Mouse (Mus musculus) cerebellum, adult 2 months (tissue): ENCODE measurements around the gene Ptpn13. TPM values are rescaled to one million over a fixed set of nuclear protein-coding genes. Genes with fewer than 3 reads are reported as not detected.

Experiments
- DNase-seq, 2 experiments: peaks; one replicate each; pipeline ENCODE4 v3.0.0; 2021
- H3K27ac ChIP-seq: fragments of 200-500 bp; 2 replicates; pipeline ENCODE4 v1.5.1; 2012; ENCODE audit warnings: low read length, control low read depth, inconsistent platforms; ENCODE audit not compliant: insufficient read depth
- H3K27me3 ChIP-seq: fragments of 200-500 bp; 2 replicates; pipeline ENCODE4 v1.6.1; 2012; ENCODE audit warnings: inconsistent platforms, mild to moderate bottlenecking, low read length, moderate library complexity; ENCODE audit not compliant: control insufficient read depth, insufficient read depth
- H3K4me1 ChIP-seq: fragments of 200-500 bp; 2 replicates; pipeline ENCODE4 v1.6.1; 2011; ENCODE audit warnings: low read length; ENCODE audit not compliant: control insufficient read depth, insufficient read depth
- H3K4me3 ChIP-seq: fragments of 200-500 bp; replicated peaks from 2 replicates; pipeline ENCODE3; 2011; ENCODE audit warnings: mild to moderate bottlenecking, low read depth, low read length, control low read depth; ENCODE audit not compliant: insufficient read depth
- CTCF ChIP-seq: fragments of 200-500 bp; IDR thresholded peaks from 2 replicates; pipeline ENCODE4 v1.5.1; 2011; ENCODE audit warnings: low read depth, mild to moderate bottlenecking, control low read depth, low read length, moderate library complexity, borderline replicate concordance; ENCODE audit not compliant: insufficient read depth
- POLR2A ChIP-seq: fragments of 200-500 bp; IDR thresholded peaks from 2 replicates; pipeline ENCODE4 v1.6.1; 2011; ENCODE audit warnings: low read length, control low read depth, borderline replicate concordance; ENCODE audit not compliant: insufficient read depth
- WGBS: fragments of 180-500 bp; shearing (Covaris S2); methylation state at CpG from one replicate; pipeline ENCODE4 v1.1.7; 2018; 5-methylcytosine and 5-hydroxymethylcytosine counted together
- polyA plus RNA-seq: library from polyadenylated mRNA; depleted of rRNA; stranded (reverse); fragments of >200 nt; gene quantifications from 2 replicates; pipeline ENCODE4 v1.2.3, GENCODE M21; 2012

Gene Ptpn13
- polyA plus RNA-seq, 1 experiment: 6.1 TPM

GRCm38 (mm10) chr5:103440418-103441276 is 15.7 kb downstream of the Ptpn13 start:
- 95% methylated on average over 11 of the region's 11 CpGs for WGBS
- no peak for DNase-seq
- H3K27ac ChIP-seq: no peak overlapping the region
- no peak overlapping the region for H3K4me3 ChIP-seq
- TF ChIP-seq POLR2A (no peak), CTCF (no peak)
- no peaks in the 10 kb centered on the region for H3K4me1 ChIP-seq
- H3K27me3 ChIP-seq: no peaks in the 10 kb centered on the region

GRCm38 (mm10) chr5:103441706-103442105 is 16.7 kb downstream of the Ptpn13 start:
- no peaks in the 10 kb centered on the region for H3K4me1 ChIP-seq
- TF ChIP-seq CTCF (no peak), POLR2A (no peak)
- 78% methylated on average over 4 of the region's 4 CpGs for WGBS
- H3K27ac ChIP-seq: no peak overlapping the region
- H3K4me3 ChIP-seq: no peak overlapping the region
- no peaks in the 10 kb centered on the region for H3K27me3 ChIP-seq
- DNase-seq: no peak

DNA sequence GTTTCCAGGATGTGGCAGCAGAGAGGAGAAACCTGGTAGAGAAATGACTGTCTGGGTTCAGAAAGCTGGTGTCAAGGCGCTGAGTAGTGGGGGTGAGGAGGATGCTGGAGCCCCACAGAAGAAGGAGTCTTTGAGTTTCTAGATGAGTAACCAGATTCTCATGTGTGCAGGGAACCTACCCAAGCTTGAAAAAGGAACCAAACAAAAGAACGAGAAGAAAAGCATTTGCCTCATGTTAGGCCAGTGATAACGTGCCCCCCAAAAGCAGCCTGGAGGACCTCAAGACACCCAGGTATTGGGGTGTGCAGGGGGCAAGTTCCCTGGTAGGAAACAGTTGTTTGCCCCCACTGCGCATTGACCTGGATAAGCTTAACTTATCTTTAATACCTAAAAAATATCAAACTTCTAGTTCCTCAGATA is 17.3 kb downstream of the Ptpn13 start:
- Histone ChIP-seq H3K4me3 (no peak overlapping the region), H3K27ac (no peak overlapping the region), H3K27me3 (no peaks in the 10 kb centered on the region), H3K4me1 (no peaks in the 10 kb centered on the region)
- DNase-seq: no peak
- TF ChIP-seq CTCF (no peak), POLR2A (no peak)
- WGBS: 76% methylated on average over 4 of the region's 4 CpGs

DNA sequence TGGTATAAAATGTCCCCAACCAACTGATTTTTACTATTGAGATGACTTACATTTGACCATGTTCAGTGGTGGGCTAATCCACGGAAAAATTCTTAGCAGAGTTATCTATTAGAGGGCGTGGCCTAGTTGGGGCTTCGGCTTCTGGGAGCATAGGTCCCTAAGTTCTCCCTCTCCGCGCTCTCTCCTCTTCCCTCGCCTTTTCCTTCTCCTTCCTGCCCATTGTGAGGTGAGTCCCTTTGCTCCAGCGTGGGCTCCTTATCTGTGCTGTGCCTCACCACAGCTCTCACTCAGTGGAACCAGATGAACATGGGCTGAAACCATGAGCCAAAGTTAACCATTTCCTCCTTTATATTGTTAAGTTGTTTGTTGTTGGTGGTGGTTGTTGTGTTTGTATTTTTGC is 17.9 kb downstream of the Ptpn13 start:
- H3K27me3 ChIP-seq: no peaks in the 10 kb centered on the region
- H3K27ac ChIP-seq: no peak overlapping the region
- 84% methylated on average over 7 of the region's 7 CpGs for WGBS
- H3K4me3 ChIP-seq: no peak overlapping the region
- TF ChIP-seq CTCF (no peak), POLR2A (no peak)
- no peaks in the 10 kb centered on the region for H3K4me1 ChIP-seq
- DNase-seq: no peak

DNA sequence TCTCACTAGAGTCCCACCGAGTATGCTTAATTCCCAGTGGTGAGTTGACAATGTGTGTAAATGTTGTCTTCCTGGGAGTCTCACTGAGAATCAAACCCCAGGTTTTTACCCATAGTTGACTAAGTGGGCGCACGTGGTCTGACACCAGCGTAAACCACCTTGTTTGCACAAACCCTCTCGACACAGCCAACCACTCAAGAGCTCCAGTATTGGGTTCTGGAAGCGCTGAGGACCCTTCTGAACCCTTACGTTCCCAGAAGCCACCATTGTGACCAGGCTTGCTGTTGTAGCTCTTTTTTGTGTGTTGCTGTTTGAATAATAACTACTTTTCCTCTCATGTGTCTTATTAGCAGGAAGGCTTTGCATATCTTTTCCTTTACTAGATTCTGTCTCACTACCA is 20.4 kb downstream of the Ptpn13 start:
- Histone ChIP-seq H3K27me3 (no peaks in the 10 kb centered on the region), H3K4me3 (no peak overlapping the region), H3K4me1 (no peaks in the 10 kb centered on the region), H3K27ac (no peak overlapping the region)
- WGBS: 92% methylated on average over 7 of the region's 7 CpGs
- DNase-seq: no peak
- TF ChIP-seq POLR2A (no peak), CTCF (no peak)

GRCm38 (mm10) chr5:103447806-103448416 is 22.9 kb downstream of the Ptpn13 start:
- no peaks in the 10 kb centered on the region for H3K27me3 ChIP-seq
- H3K4me3 ChIP-seq: no peak overlapping the region
- 70% methylated on average over 17 of the region's 17 CpGs for WGBS
- no peak for TF ChIP-seq CTCF
- no peak for TF ChIP-seq POLR2A
- DNase-seq: no peak
- no peaks in the 10 kb centered on the region for H3K4me1 ChIP-seq
- no peak overlapping the region for H3K27ac ChIP-seq

GRCm38 (mm10) chr5:103448470-103448869 is 23.5 kb downstream of the Ptpn13 start:
- WGBS: 21% methylated on average over 1 of the region's 1 CpGs
- DNase-seq: no peak
- Histone ChIP-seq H3K4me1 (no peaks in the 10 kb centered on the region), H3K27me3 (no peaks in the 10 kb centered on the region), H3K27ac (no peak overlapping the region), H3K4me3 (no peak overlapping the region)
- no peak for TF ChIP-seq CTCF
- no peak for TF ChIP-seq POLR2A

- DNase-seq: no peak
- Histone ChIP-seq H3K27me3 (no peaks in the 10 kb centered on the region), H3K4me1 (no peaks in the 10 kb centered on the region), H3K4me3 (no peak overlapping the region), H3K27ac (no peak overlapping the region)
- TF ChIP-seq CTCF (no peak), POLR2A (no peak)
- WGBS: 98% methylated on average over 1 of the region's 1 CpGs
These were observed 25.7 kb downstream of the Ptpn13 start for GRCm38 (mm10) chr5:103450663-103451062.
